Mouse (Mus musculus) neural tube, embryonic 10.5 days (tissue): ENCODE results near the gene Klk8.

Experiments
- DNase-seq: peaks from one replicate; pipeline ENCODE4 v3.0.0-alpha.2; 2017; ENCODE audit warnings: low spot score; ENCODE audit errors: extremely low spot score

Gene Klk8

DNA sequence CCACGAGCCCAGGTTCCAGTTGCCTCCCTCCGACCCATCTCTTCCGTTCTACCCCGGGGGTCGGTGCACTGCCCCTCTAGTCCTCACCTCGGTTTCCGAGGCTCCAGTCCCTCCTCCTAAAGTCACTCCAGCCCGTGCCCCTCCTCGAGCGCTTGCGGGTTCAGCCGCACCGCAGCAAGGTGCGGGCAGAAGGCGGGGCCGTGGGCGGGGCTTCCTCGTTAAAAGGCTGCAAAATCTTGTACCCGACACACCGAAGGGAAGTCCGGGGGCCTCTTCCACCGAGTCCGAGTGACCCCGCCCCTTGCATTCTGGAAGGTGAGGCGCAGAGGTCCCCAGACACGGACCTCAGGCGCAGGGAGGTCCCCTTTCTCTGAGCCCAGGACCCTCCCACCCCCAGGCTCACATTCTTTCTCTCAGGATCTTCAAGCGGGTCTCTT, at the start of gene Klk8:
Klk8 (plus strand) TSS at position 245 of the 437 bp plus-strand sequence.
- peak; percentile 24 for DNase-seq

DNA sequence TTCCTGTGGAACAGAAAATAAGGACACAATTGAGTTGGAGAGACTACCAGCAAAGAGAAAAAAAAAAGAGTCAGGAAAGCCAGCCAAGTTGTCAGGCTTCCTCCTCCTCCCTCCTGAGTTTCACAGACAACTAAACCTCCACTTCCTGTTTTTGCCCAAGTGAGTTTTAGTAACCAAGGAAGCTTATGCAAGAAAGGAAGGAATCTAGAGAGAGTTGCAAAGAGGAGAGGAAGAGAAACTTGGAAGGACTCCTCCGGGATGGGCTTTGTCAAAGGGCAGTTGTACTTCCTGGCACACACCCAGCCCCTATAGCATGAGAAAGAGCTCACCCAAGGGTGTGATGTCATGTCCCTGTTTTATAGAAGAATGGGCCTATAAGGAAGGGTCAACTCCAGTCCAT, 49.6 kb upstream of the Klk8 start:
- no peak for DNase-seq

DNA sequence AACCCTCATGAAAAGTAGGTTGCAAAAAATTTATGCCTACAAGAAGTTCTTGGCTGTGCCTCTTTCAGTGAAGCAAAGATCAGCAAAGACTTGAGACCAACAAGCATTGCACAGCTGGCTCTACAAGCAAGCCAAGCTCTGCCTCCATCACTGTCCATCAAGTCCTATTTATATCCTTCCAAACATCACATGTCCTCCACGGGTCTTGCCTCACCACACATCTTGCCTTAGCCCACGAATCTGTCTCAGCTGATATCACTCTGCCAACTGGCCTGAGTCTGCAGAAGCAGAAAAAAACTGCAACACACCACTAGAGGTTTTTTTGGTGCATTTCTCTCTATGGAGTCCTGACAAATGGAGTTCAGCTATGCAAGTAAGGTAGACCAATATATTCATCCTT, 44.6 kb upstream of the Klk8 start:
- DNase-seq: no peak

DNA sequence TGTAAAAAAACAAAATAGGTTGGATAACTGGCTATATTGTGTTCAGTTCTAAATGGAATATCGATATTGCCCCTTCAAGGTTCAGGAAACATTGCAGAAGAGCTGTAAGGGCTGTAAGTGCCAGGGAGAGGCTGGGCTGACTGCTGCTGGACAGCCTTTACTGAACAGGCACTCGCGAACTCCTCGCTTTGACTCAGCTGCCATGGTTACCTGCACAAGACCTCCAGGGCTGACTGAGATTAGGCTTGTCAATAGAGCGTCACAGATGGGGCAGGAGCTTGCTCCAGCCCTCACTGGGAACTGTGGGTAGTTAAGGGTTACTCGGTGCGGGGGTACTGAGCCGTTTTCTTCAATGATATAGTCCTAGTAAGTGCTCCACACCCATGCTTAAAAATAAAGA, 30.9 kb upstream of the Klk8 start:
- DNase-seq: peak; percentile 9

DNA sequence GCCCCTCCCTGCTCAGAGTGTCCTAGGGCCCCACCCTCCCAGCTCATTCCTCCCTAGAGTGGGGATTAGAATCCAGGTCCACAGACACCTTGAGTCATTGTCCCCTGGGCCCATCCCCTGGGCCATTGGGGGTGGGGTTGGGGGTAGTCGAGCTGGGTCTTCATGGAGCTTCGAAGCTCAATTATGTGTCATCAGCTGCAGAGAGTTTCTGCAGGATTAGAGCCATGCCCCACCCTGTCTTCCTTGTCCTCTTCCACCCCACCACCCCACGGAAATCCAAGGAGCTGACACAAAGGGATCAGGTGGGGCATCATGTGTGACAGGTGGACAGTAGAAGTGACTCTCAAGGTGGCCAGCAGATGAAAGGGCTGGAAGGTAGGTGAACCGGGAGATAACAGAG, 28.8 kb upstream of the Klk8 start, which contains the start of gene Klk12:
Klk12 (plus strand) TSS at position 301 of the 400 bp plus-strand sequence.
- peak; percentile 3 for DNase-seq

DNA sequence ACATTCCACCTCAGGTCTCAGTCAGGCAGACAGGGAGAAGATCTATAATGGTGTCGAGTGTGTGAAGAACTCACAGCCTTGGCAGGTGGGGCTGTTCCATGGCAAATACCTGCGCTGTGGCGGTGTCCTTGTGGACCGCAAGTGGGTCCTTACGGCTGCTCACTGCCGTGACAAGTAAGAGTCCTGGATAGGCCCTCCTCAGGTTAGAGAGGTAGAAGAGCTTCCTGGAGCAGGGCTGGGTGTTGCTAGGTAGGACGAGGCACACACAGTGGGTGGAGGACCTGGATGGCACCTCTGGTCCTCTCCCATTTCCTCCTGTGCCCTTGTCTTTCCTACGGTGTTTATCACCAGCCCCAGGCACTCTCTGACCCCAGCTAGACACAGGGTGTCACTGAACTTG, 27.7 kb upstream of the Klk8 start:
- peak; percentile 2 for DNase-seq

DNA sequence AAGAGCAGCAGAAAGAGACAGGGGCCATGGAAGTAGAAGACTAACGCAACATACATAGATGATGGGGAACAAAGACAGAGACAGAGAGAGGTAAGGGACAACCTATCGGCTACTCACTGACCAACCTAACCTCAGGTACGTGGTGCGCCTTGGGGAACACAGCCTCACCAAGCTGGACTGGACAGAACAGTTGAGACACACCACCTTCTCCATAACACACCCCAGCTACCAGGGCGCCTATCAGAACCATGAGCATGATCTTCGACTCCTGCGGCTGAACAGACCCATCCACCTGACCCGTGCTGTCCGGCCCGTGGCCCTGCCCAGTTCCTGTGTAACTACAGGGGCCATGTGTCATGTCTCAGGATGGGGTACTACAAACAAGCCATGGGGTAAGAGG, 26.7 kb upstream of the Klk8 start:
- DNase-seq: peak; percentile 1

DNA sequence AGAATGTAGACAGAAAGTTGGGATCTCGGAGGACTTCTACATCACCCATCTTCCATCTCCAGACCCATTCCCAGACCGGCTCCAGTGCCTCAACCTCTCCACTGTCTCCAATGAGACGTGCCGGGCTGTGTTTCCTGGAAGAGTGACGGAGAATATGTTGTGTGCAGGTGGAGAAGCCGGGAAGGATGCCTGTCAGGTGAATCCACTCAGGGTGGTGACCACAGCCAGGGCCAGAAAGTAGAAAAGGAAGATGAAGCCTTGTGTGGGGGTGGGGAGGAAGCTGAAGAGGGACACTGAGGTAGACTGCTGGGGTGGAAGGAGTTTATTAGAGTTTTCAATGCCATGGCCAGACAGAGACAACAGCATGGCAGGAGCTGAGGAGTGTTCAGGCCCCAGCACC, 25.5 kb upstream of the Klk8 start:
- DNase-seq: peak; percentile 6

DNA sequence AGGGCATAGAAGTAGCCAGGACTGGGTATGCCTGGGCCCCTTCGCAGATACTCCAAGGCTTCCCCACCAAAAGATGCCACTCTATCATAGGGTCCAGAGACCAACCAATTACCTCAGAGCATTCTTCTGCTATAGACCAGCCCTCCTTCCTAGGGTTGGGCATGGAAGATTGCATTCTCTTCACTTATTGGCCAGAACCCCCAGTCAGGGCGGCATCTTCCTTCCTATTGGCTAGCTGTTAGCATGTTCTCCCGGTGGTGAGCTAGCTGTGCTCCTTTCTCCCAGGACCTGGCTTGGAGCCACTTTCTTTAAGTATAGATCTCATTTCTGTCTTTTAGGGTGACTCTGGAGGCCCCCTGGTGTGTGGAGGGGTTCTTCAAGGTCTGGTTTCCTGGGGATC, 24.5 kb upstream of the Klk8 start:
- DNase-seq: peak; percentile 6

DNA sequence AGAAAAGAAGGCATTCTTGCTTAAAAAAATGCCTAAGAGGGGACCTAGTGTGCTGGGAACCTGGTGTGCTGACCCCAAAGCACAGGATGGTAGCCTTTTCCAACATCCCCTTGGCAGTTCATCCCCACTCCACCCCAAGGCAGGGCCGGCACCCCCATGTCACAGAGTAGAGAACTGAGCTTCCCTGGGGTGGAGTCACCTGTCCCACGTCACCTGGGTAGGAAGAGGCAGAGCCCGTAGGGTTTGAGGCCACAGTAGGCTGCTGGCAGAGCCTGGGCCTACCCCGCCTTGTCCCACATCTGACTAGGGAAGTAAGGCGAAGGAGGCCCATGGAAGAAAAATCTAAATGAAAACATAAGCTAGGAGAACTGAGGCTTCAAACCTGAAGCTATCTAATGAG, 23.0 kb upstream of the Klk8 start, which contains the start of gene Klk11:
Klk11 (plus strand) TSS at position 241 of the 400 bp plus-strand sequence.
- peak; percentile 11 for DNase-seq

DNA sequence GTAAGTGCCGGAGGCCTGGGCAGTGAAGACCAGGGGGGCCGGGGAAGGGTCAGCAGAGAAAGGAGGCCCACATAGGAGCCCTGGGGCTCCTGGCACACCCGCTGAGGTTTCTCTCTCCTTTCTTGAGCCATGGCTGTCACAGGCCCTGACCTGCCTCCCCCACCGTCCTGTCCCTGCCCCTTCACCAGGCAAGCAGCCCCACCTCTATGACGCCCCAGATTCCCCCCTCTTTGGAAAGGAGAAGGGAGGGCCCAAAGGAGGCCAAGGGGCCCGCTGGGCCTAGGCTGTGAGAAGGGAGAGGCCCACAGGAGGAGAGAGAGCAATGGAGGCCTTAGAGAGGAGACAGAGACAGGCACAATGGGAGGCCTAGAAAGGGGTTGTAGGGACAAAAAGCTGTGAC, 22.6 kb upstream of the Klk8 start:
- peak; percentile 12 for DNase-seq

DNA sequence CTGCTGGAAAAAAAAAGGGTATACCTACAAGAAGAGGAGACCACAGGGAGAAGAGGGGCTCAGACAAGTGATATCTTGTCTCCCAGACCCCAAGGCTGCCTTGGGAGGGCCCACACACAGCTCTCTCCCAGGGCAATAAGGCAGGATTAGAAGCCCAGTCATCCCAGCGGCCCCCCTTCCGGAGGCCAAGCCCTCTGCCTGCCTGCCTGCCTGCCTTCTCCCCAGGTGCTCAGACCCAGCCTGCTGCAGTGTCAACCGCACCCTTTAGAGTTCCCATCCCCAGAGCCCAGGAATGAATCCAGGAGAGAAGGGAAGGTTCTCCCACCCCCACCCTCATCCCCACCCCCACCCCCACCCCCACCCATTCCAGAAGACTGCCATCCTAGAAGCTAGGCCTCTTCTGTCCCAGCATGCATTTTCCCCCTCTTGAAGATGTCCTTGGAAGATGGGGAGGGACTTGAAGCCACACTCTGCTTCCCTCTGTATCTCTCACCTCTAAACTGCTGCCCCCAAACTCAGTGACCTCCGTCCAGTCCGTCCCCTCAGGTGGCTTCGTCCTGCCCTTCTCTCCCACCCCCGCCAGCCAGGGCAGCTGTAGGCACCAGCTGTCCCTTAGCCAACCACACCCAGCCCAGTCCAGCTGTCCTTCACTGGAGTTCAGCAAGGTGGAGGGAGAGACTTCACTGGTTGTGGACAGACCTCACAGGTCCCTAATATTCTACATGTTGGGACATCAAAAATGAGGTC, 21.9 kb upstream of the Klk8 start:
- DNase-seq: peak; percentile 10

DNA sequence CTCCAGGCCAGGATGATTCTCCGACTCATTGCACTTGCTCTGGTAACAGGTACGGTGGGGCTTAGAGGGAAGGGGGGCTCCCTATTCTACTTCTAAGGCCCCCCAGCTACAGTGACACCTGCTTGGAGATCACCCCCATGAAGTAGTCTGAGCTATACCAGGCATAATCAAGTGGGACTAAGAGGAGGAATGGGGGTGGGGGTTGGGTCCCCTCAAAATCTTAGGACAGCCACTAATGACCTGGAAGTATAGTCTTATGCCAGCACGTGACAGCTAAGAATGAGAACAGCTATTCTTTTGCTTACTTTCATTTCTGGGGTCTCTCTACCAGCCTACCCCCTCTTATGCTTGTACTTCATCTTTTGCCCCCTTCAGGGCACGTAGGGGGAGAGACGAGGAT, 20.9 kb upstream of the Klk8 start:
- no peak for DNase-seq

DNA sequence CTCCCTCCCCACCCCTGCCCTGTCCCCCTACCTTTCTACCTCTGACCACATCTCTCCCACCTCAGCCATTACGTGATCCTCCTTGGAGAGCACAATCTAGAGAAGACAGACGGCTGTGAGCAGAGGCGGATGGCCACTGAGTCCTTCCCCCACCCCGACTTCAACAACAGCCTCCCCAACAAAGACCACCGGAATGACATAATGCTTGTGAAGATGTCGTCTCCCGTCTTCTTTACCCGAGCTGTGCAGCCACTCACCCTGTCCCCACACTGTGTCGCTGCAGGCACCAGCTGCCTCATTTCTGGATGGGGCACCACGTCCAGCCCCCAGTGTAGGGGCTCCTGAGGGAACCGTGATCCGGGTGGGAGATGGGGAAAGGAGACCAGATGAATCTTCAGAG, 20.0 kb upstream of the Klk8 start:
- DNase-seq: peak; percentile 5

DNA sequence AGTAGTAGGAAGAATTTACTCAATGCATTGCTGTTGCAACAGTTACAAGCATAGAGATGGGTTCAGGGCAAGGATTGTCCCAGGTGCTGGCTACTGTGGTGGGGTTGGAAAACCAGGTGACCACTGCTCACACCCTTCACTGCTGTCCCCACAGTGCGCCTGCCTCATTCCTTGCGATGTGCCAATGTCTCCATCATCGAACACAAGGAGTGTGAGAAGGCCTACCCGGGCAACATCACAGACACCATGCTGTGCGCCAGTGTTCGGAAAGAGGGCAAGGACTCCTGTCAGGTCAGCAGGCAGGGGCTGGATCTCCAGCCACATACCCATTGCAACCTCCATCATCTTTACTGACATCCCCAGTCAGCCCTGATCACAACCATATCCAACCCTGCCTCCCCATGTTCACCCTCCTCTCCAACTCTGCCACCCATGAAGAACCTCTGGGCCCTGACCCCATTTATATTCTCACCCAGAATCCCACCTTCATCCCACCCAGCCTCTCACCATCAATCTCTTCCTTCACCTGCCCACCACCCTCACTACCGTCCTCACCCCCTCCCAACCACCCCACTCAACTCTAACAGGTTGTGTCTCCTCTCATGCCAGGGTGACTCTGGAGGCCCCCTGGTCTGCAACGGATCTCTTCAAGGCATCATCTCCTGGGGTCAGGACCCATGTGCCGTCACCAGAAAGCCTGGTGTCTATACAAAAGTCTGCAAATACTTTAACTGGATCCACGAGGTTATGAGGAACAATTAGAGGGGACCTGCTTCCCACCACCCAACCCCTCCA, 19.0 kb upstream of the Klk8 start:
- DNase-seq: peak; percentile 7

DNA sequence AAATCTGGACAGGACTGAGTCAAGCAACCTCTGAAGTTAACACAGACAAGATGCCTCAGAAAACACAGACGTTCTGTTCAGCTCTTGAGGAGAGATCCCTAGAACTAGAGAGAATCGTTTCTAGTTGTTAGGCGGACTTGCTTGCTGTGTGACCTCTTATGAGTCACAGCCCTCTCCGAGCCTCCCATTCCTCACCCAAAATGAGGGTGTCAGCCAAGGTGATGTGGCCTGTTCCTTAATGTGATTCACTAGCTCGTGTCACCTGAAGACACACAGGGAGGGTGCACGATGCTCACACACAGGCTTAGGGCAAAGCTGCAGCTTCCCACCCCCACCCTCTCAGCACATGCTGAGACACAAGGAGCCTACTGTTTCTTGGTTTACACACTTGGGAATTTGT, 17.1 kb upstream of the Klk8 start:
- DNase-seq: no peak

DNA sequence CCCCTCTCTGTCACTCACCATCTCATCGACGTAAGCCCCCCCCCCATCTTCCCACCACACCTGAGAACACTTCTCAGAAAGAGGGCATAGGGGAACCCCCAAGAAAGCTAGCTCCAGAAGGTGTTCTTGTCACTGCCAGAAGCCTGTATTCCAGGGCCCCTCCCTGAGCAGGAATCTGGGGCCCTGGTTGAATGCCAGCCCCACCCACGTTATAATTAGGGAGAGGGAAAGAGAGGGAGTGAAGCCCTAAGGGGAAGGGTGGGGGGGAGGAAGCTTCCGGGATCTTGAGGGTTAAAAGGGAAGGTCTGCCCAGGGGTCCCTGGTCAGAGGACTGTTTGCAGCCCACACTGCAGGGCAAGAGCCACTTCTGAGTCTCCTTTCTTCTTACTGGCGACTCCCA, 16.6 kb upstream of the Klk8 start, which contains the start of gene Klk10:
Klk10 (plus strand) TSS at position 290 of the 400 bp plus-strand sequence.
- no peak for DNase-seq

DNA sequence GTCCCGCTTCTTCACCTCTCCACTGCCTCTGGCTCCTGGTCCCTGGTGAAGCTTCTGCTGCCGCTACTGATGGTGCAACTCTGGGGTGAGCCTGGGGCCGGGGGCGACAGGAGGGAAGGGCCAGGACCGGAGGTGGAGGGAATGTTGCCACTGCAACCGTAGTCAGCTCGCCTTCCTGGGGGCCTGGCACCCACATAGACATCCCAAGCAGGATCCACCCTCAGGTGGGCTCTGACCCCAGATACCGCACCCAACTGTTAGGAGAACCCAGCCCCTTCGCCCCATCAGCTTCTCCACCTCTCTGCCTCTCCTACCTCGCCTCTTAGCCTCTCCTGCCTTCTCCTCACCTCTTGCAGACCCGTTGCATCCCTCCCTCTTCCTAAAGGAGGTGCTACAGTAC, 15.8 kb upstream of the Klk8 start:
- DNase-seq: no peak

DNA sequence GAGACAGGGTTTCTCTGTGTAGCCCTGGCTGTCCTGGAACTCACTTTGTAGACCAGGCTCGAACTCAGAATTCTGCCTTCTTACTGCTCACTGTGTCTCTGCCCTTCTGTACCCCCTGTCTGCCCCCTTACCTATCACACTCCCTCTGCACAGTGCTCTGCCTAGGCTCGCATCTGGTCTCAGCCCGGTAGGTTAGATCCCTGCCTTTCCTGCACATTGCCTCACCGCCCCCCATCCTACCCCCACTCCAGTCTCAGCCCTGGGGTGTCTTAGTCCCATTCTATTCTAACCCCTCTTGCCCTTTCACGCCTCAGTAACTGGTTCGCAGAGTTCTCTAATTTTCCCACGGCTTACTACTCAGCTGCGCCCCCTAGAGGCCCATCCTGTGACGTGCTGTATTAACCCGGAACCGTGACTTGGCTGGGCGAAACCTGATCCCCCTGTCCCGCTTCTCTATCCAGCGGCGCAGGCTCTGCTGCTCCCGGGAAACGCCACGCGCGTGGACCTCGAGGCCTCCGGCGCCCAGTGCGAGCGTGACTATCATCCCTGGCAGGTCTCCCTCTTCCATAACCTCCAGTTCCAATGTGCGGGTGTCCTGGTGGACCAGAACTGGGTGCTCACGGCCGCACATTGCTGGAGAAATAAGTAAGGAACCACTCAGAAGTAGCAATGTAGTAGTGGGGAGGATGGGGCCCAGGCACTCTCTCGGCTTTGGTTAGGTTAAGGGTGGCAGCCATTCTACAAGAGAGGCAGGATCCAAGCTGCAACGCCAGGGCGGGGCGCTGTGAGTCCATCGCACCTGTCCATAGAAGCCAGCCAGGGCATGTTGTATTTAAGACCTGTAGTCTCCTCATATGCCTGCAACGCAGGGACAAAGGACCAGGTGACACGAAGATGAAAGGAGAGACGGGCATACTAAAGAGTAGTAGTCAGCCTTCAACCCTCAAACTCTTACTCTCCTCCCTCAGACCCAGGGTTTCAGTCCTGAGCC, 14.8 kb upstream of the Klk8 start:
- DNase-seq: peak; percentile 86

DNA sequence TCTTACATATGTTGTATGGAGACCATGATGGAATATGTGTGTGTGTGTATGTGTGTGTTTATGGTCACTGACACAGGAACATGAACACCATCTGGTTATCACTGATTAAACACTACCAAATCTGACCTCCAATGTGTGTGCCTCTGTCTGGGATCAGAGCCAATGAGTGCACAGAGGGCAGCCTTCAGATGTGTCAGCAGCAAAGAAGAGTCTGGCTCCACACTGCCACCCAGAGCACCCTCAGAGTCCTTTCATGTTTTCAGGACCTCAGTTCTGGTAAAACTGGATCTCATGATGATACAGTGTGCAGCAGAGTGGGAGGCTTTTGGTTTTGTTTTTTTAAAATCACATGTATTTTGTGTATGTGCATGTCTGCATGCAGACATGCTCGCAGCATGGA, 12.1 kb upstream of the Klk8 start:
- DNase-seq: no peak

DNA sequence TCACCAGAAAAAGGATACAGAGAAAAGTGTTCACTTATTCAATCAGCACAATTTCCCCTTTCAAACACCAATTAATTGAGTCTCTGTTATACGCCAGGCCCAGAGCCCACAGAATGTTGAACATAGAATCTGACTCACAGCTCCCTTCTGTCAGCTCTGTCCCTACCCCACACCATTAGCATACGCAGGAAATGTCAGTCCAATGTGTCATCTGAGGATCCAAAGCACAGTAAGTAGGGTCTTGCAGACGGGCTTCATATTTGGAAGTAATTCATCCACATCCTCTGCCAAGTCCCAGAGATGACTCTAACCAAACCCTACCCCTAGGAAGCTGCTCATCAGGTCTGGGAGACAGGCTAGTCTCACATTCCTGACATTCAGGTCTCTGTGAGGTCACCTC, 9.3 kb upstream of the Klk8 start:
- no peak for DNase-seq
